Mouse (Mus musculus) liver, embryonic 15.5 days (tissue): ENCODE data around the gene Fgfr1op. TPM values are rescaled to one million over a fixed set of nuclear protein-coding genes. Genes with fewer than 3 reads are reported as not detected.
"Not testable (repeated sequence)": the region's sequence is repeated elsewhere in the genome, so short reads cannot be mapped to it uniquely, and the experiment has no call there.

ENCODE experiments used
- ATAC-seq: fragments of 200-750 bp; cut with Nextera tagmentation; 2 replicates; pipeline ENCODE4 v1.8.0; 2017; ENCODE audit warnings: moderate number of reproducible peaks, mild to moderate bottlenecking, moderate library complexity; ENCODE audit not compliant: insufficient read depth
- H3K27ac ChIP-seq: fragments of 300-500 bp; sonication (generic); replicated peaks from 2 replicates; pipeline ENCODE4 v1.5.1; 2015; ENCODE audit warnings: mild to moderate bottlenecking, inconsistent platforms
- H3K27me3 ChIP-seq: fragments of 300-500 bp; sonication (generic); 2 replicates; pipeline ENCODE4 v1.6.1; 2015; ENCODE audit warnings: mild to moderate bottlenecking, inconsistent platforms
- H3K36me3 ChIP-seq: fragments of 300-500 bp; sonication (generic); replicated peaks from 2 replicates; pipeline ENCODE4 v1.6.1; 2015; ENCODE audit warnings: moderate library complexity, mild to moderate bottlenecking, inconsistent platforms
- H3K4me1 ChIP-seq: fragments of 300-500 bp; sonication (generic); replicated peaks from 2 replicates; pipeline ENCODE4 v1.6.1; 2015; ENCODE audit warnings: inconsistent platforms
- H3K4me2 ChIP-seq: fragments of 300-500 bp; sonication (generic); 2 replicates; pipeline ENCODE4 v1.6.1; 2015; ENCODE audit warnings: moderate library complexity, mild to moderate bottlenecking, inconsistent platforms
- H3K4me3 ChIP-seq: fragments of 300-500 bp; sonication (generic); replicated peaks from 2 replicates; pipeline ENCODE4 v1.5.1; 2015; ENCODE audit warnings: mild to moderate bottlenecking, inconsistent platforms
- H3K9ac ChIP-seq: fragments of 300-500 bp; sonication (generic); 2 replicates; pipeline ENCODE4 v1.6.1; 2015; ENCODE audit warnings: moderate library complexity, mild to moderate bottlenecking, inconsistent platforms
- H3K9me3 ChIP-seq: fragments of 300-500 bp; sonication (generic); replicated peaks from 2 replicates; pipeline ENCODE4 v1.6.1; 2016; ENCODE audit warnings: inconsistent platforms
- WGBS: fragments of 180-500 bp; shearing (Covaris S2); methylation state at CpG from one replicate; pipeline ENCODE4 v1.1.7; 2015; ENCODE audit warnings: mixed read lengths; ENCODE audit not compliant: insufficient replicate concordance; 5-methylcytosine and 5-hydroxymethylcytosine counted together
- polyA plus RNA-seq: library from polyadenylated mRNA; unstranded; fragments of >200 nt; fragmentation: Nextera tagmentation; extraction: Ambion mirVana; gene quantifications from 2 replicates; pipeline ENCODE4 v1.2.1, GENCODE M21; 2015

Fgfr1op gene
- polyA plus RNA-seq, 1 experiment from 2014 or later, result 9.7 TPM

GRCm38 (mm10) chr17:8171081-8171480 lies 5.8 kb downstream of the Fgfr1op start:
- Histone ChIP-seq H3K4me2 (no peak overlapping the region), H3K27ac (no peak overlapping the region), H3K4me1 (no peaks in the 10 kb centered on the region), H3K4me3 (no peak overlapping the region), H3K36me3 (peaks cover 66% of the 10 kb centered on the region), H3K9me3 (no peaks in the 10 kb centered on the region), H3K27me3 (no peaks in the 10 kb centered on the region), H3K9ac (no peak overlapping the region)
- 62% methylated on average over 4 of the region's 4 CpGs for WGBS
- ATAC-seq, result no peak

GRCm38 (mm10) chr17:8177090-8177489 lies 11.8 kb downstream of the Fgfr1op start:
- no peak overlapping the region for H3K4me3 ChIP-seq
- ATAC-seq, result no peak
- no peaks in the 10 kb centered on the region for H3K27me3 ChIP-seq
- H3K27ac ChIP-seq, result no peak overlapping the region
- peaks cover 73% of the 10 kb centered on the region for H3K36me3 ChIP-seq
- no peak overlapping the region for H3K4me2 ChIP-seq
- H3K4me1 ChIP-seq, result no peaks in the 10 kb centered on the region
- no peak overlapping the region for H3K9ac ChIP-seq
- WGBS, result 89% methylated on average over 5 of the region's 5 CpGs
- no peaks in the 10 kb centered on the region for H3K9me3 ChIP-seq

DNA sequence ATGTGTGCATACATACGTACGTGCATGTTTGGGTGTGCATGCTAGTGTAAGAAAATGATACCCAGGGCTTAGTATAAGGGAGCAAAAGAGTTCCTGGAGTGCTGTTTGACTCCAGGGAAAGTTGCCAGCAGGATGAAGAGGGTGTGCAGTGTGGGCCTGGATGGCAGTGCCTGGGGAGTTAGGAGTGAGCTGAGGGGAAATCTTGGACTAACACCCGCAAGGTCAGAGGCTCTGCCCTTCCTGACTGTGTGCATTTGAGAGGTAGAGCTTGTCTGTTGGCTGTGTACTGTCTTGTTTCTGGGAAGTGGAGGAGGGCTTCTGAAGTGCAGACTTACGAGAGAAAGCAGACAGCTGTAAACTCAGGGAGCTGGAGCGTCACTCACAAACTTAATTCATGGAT lies 18.5 kb downstream of the Fgfr1op start:
- H3K4me3 ChIP-seq, result no peak overlapping the region
- no peaks in the 10 kb centered on the region for H3K9me3 ChIP-seq
- 80% methylated on average over 5 of the region's 5 CpGs for WGBS
- no peaks in the 10 kb centered on the region for H3K4me1 ChIP-seq
- no peak overlapping the region for H3K4me2 ChIP-seq
- no peak for ATAC-seq
- H3K9ac ChIP-seq, result no peak overlapping the region
- H3K27me3 ChIP-seq, result no peaks in the 10 kb centered on the region
- H3K27ac ChIP-seq, result no peak overlapping the region
- H3K36me3 ChIP-seq, result peaks cover 75% of the 10 kb centered on the region

- H3K4me2 ChIP-seq, result no peak overlapping the region
- H3K9ac ChIP-seq, result no peak overlapping the region
- 76% methylated on average over 7 of the region's 7 CpGs for WGBS
- no peak for ATAC-seq
- no peaks in the 10 kb centered on the region for H3K9me3 ChIP-seq
- peaks cover 77% of the 10 kb centered on the region for H3K36me3 ChIP-seq
- no peaks in the 10 kb centered on the region for H3K4me1 ChIP-seq
- H3K4me3 ChIP-seq, result no peak overlapping the region
- no peak overlapping the region for H3K27ac ChIP-seq
- no peaks in the 10 kb centered on the region for H3K27me3 ChIP-seq
Observed at GRCm38 (mm10) chr17:8184217-8184616, 18.9 kb downstream of the Fgfr1op start.

- no peak overlapping the region for H3K4me2 ChIP-seq
- peaks cover 71% of the 10 kb centered on the region for H3K36me3 ChIP-seq
- no peak overlapping the region for H3K9ac ChIP-seq
- no peaks in the 10 kb centered on the region for H3K4me1 ChIP-seq
- H3K27ac ChIP-seq, result no peak overlapping the region
- no peak for ATAC-seq
- no peaks in the 10 kb centered on the region for H3K9me3 ChIP-seq
- WGBS, result 81% methylated on average over 8 of the region's 8 CpGs
- H3K27me3 ChIP-seq, result no peaks in the 10 kb centered on the region
- no peak overlapping the region for H3K4me3 ChIP-seq
Observed at GRCm38 (mm10) chr17:8193678-8194077, 28.4 kb downstream of the Fgfr1op start.

- no peak overlapping the region for H3K9ac ChIP-seq
- no peaks in the 10 kb centered on the region for H3K9me3 ChIP-seq
- 61% methylated on average over 8 of the region's 8 CpGs for WGBS
- ATAC-seq, result no peak
- no peak overlapping the region for H3K27ac ChIP-seq
- H3K27me3 ChIP-seq, result no peaks in the 10 kb centered on the region
- no peaks in the 10 kb centered on the region for H3K4me1 ChIP-seq
- H3K4me2 ChIP-seq, result no peak overlapping the region
- H3K36me3 ChIP-seq, result peaks cover 51% of the 10 kb centered on the region
- no peak overlapping the region for H3K4me3 ChIP-seq
Observed at GRCm38 (mm10) chr17:8195685-8196376, 30.5 kb downstream of the Fgfr1op start.

GRCm38 (mm10) chr17:8197652-8198051 lies 32.4 kb downstream of the Fgfr1op start:
- WGBS, result 61% methylated on average over 3 of the region's 3 CpGs
- no peak overlapping the region for H3K27ac ChIP-seq
- H3K9me3 ChIP-seq, result no peaks in the 10 kb centered on the region
- no peak overlapping the region for H3K4me2 ChIP-seq
- no peaks in the 10 kb centered on the region for H3K4me1 ChIP-seq
- no peak for ATAC-seq
- no peak overlapping the region for H3K9ac ChIP-seq
- H3K27me3 ChIP-seq, result no peaks in the 10 kb centered on the region
- peaks cover 37% of the 10 kb centered on the region for H3K36me3 ChIP-seq
- H3K4me3 ChIP-seq, result no peak overlapping the region

GRCm38 (mm10) chr17:8199067-8199935 lies 34.0 kb downstream of the Fgfr1op start:
- ATAC-seq, result no peak
- no peak overlapping the region for H3K9ac ChIP-seq
- H3K9me3 ChIP-seq, result no peaks in the 10 kb centered on the region
- H3K36me3 ChIP-seq, result peaks cover 25% of the 10 kb centered on the region
- no peaks in the 10 kb centered on the region for H3K27me3 ChIP-seq
- no peak overlapping the region for H3K4me2 ChIP-seq
- WGBS, result 61% methylated on average over 11 of the region's 11 CpGs
- H3K27ac ChIP-seq, result no peak overlapping the region
- H3K4me3 ChIP-seq, result no peak overlapping the region
- H3K4me1 ChIP-seq, result no peaks in the 10 kb centered on the region

GRCm38 (mm10) chr17:8199936-8200330 lies 34.6 kb downstream of the Fgfr1op start:
- Histone ChIP-seq H3K4me3 (no peak overlapping the region), H3K4me2 (no peak overlapping the region), H3K36me3 (peaks cover 19% of the 10 kb centered on the region), H3K9me3 (no peaks in the 10 kb centered on the region), H3K4me1 (no peaks in the 10 kb centered on the region), H3K27ac (no peak overlapping the region), H3K9ac (no peak overlapping the region), H3K27me3 (no peaks in the 10 kb centered on the region)
- no peak for ATAC-seq
- 68% methylated on average over 1 of the region's 1 CpGs for WGBS

DNA sequence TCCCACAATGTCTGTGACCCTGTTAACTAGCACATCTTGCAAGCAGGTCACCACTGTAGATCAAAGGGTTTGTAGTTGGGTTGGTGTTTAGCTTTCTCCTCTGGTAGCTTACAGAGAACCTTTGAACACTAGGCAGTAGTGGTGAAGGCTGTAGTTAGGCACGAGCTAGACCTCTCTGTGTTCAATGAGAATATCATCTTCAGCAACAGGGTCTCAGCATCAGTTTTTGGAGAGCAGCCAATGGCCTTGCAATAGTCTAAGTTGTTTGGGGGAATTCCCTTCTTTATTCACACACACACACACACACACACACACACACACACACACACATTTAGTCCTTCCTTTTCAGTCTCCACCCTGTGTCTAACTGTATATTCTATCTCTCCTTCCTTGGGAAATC lies 38.2 kb downstream of the Fgfr1op start:
- H3K4me1 ChIP-seq, result no peaks in the 10 kb centered on the region
- no peak overlapping the region for H3K27ac ChIP-seq
- no peak overlapping the region for H3K9ac ChIP-seq
- H3K27me3 ChIP-seq, result no peaks in the 10 kb centered on the region
- H3K4me2 ChIP-seq, result no peak overlapping the region
- no peak for ATAC-seq
- no peaks in the 10 kb centered on the region for H3K9me3 ChIP-seq
- H3K36me3 ChIP-seq, result no peaks in the 10 kb centered on the region
- WGBS, result 41% methylated on average over 1 of the region's 1 CpGs
- H3K4me3 ChIP-seq, result no peak overlapping the region

- WGBS, result 36% methylated on average over 1 of the region's 1 CpGs
- not testable (repeated sequence) for H3K9ac ChIP-seq, H3K4me1 ChIP-seq, H3K9me3 ChIP-seq, H3K27me3 ChIP-seq, H3K36me3 ChIP-seq, H3K4me3 ChIP-seq, H3K27ac ChIP-seq, ATAC-seq, H3K4me2 ChIP-seq
Observed at GRCm38 (mm10) chr17:8205221-8205631, 39.9 kb downstream of the Fgfr1op start.
